Mouse (Mus musculus) midbrain, embryonic 16.5 days (tissue): ENCODE results near the gene Mrvi1. TPM values are rescaled to one million over a fixed set of nuclear protein-coding genes. Genes with fewer than 3 reads are reported as not detected.

ENCODE experiments used
- ATAC-seq: fragments of 200-750 bp; cut with Nextera tagmentation; 2 replicates; pipeline ENCODE4 v1.8.0; 2017; ENCODE audit warnings: moderate TSS enrichment
- H3K27ac ChIP-seq: fragments of 300-500 bp; sonication (generic); 2 replicates; pipeline ENCODE4 v1.5.1; 2014; ENCODE audit warnings: mild to moderate bottlenecking, low read length, mixed read lengths
- H3K27me3 ChIP-seq: fragments of 300-500 bp; sonication (generic); 2 replicates; pipeline ENCODE4 v1.6.1; 2014; ENCODE audit warnings: low read depth, low read length, mixed read lengths; ENCODE audit not compliant: control insufficient read depth, insufficient read depth
- H3K36me3 ChIP-seq: fragments of 300-500 bp; sonication (generic); 2 replicates; pipeline ENCODE4 v1.6.1; 2014; ENCODE audit warnings: mild to moderate bottlenecking, low read length, moderate library complexity, mixed read lengths; ENCODE audit not compliant: control insufficient read depth, insufficient read depth
- H3K4me1 ChIP-seq: fragments of 300-500 bp; sonication (generic); 2 replicates; pipeline ENCODE4 v1.6.1; 2014; ENCODE audit warnings: mild to moderate bottlenecking, low read length, mixed read lengths; ENCODE audit not compliant: control insufficient read depth, insufficient read depth
- H3K4me2 ChIP-seq: fragments of 300-500 bp; sonication (generic); 2 replicates; pipeline ENCODE4 v1.6.1; 2014; ENCODE audit warnings: mild to moderate bottlenecking, low read length, mixed read lengths
- H3K4me3 ChIP-seq: fragments of 300-500 bp; sonication (generic); 2 replicates; pipeline ENCODE4 v1.5.1; 2014; ENCODE audit warnings: low read depth, mild to moderate bottlenecking, low read length, moderate library complexity, mixed read lengths
- H3K9ac ChIP-seq: fragments of 300-500 bp; sonication (generic); 2 replicates; pipeline ENCODE4 v1.6.1; 2014; ENCODE audit warnings: low read depth, low read length, mixed read lengths
- H3K9me3 ChIP-seq: fragments of 300-500 bp; sonication (generic); replicated peaks from 2 replicates; pipeline ENCODE4 v1.6.1; 2014; ENCODE audit warnings: mild to moderate bottlenecking, low read length, mixed read lengths; ENCODE audit not compliant: control insufficient read depth, poor library complexity, severe bottlenecking
- WGBS: fragments of 180-500 bp; shearing (Covaris S2); extraction: QIAGEN DNeasy Blood & Tissue Kit; methylation state at CpG from one replicate; pipeline ENCODE4 v1.1.7; 2014; 5-methylcytosine and 5-hydroxymethylcytosine counted together
- polyA plus RNA-seq: library from polyadenylated mRNA; unstranded; fragments of >200 nt; fragmentation: Nextera tagmentation; extraction: Ambion mirVana; gene quantifications from 2 replicates; pipeline ENCODE4 v1.2.1, GENCODE M21; 2015

Gene Mrvi1
- polyA plus RNA-seq, 1 experiment from 2014 or later: 0.77 TPM

DNA sequence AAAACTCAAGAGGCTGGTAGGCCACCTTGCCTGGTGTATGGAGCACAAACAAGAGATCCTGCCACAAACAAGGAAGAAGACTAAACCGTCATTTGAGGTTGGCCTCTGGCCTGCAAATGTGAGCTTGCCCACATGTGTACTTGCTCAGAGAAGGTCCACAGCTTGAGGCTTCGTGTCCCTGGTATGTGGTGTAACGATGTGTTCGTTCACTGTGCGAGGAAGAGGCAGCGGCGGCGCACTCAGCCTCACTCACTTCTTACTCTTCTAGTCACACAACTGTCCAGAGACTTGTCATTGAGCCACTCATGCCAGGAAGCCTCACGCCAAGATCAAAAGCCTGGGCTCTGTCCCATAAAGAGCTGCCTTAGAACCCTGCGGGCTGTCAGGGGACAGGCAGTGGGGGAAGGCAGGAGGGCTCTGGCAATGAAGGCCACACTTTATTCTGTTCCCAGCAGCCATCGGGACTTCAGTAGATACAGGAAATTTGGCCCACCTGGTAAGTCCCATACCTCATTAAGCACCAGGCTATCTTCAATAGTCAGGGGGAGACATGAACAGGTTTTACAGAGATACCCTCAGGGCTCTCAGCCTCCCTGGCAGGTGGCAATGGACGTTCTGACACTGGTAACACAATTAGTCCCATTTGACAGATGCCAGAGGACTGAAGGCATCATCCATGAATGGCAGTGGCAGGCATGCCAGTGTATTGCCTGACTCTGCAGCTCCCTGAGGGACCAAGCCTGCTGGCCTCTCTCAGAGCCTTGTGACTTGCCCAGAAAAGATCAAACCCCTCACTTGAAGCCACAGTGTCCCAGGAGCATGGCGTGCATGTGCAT lies 32.3 kb downstream of the Mrvi1 start:
- H3K4me1 ChIP-seq: no peaks in the 10 kb centered on the region
- H3K27ac ChIP-seq: no peak overlapping the region
- no peaks in the 10 kb centered on the region for H3K9me3 ChIP-seq
- no peaks in the 10 kb centered on the region for H3K27me3 ChIP-seq
- H3K4me3 ChIP-seq: no peak overlapping the region
- no peak overlapping the region for H3K4me2 ChIP-seq
- no peaks in the 10 kb centered on the region for H3K36me3 ChIP-seq
- 78% methylated on average over 13 of the region's 13 CpGs for WGBS
- no peak for ATAC-seq
- H3K9ac ChIP-seq: no peak overlapping the region

DNA sequence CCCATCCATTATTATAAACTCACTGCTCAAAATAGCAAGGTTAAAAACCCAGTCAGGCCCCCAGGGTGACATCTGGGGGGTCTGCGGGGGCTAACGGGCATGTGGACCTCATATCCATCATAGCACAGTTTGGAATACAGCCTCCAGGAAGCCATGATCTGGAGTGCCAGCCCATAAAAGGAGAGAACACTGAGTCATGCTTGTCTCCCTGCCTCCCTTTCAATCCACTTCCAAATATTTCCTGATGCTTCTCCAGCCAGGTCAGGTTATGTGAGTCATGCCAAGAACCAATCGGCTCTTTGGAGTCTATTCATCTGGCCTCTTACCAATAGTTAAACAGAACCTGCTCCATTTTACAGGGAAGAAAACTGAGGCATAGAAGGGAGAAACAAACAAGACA lies 33.7 kb downstream of the Mrvi1 start:
- H3K9me3 ChIP-seq: no peaks in the 10 kb centered on the region
- no peak overlapping the region for H3K9ac ChIP-seq
- H3K27ac ChIP-seq: no peak overlapping the region
- H3K4me2 ChIP-seq: no peak overlapping the region
- H3K36me3 ChIP-seq: no peaks in the 10 kb centered on the region
- ATAC-seq: no peak
- WGBS: 95% methylated on average over 3 of the region's 3 CpGs
- no peak overlapping the region for H3K4me3 ChIP-seq
- H3K4me1 ChIP-seq: no peaks in the 10 kb centered on the region
- no peaks in the 10 kb centered on the region for H3K27me3 ChIP-seq

DNA sequence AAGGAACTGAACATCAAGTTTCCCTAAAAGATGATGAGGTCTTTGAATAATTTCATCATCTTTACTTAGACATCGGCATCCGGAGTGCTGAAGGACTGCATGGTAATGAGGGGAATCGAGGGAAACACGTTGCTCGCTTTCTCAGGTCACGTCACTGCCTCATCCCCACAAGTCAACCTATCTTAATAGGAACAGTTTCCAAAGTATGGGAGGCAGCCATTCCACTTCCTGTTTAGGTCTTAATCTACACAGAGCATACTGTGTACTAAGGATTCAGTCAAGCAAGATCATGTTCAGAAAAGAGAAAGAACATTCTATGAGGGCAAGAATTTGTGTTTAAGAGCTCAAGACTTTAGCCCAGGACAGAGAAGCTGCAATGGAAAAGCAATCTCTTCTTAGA lies 34.6 kb downstream of the Mrvi1 start:
- Histone ChIP-seq H3K9ac (no peak overlapping the region), H3K4me3 (no peak overlapping the region), H3K36me3 (no peaks in the 10 kb centered on the region), H3K27ac (no peak overlapping the region), H3K9me3 (no peaks in the 10 kb centered on the region), H3K27me3 (no peaks in the 10 kb centered on the region), H3K4me2 (no peak overlapping the region), H3K4me1 (no peaks in the 10 kb centered on the region)
- WGBS: 93% methylated on average over 6 of the region's 6 CpGs
- ATAC-seq: no peak

DNA sequence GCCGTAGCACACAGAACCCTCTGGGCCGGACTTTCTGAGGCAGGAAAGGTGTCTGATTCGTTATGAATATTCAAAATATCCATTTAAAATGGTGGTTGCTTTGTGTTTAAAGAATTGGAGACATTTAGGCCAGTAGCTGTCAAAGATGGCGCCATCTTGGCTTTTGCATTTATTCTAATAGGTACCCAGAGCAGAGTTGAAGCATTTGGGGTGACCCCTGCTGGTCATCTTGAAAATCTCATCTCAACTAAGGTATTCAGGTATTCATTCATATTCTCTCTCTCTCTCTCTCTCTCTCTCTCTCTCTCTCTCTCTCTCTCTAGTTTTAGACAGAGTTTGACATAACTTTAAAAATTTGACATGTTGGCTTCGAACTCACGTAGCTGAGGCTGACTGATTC lies 35.5 kb downstream of the Mrvi1 start:
- Histone ChIP-seq H3K27ac (no peak overlapping the region), H3K9ac (no peak overlapping the region), H3K4me3 (no peak overlapping the region), H3K36me3 (no peaks in the 10 kb centered on the region), H3K4me2 (no peak overlapping the region), H3K4me1 (no peaks in the 10 kb centered on the region), H3K27me3 (no peaks in the 10 kb centered on the region), H3K9me3 (no peaks in the 10 kb centered on the region)
- WGBS: 76% methylated on average over 6 of the region's 6 CpGs
- no peak for ATAC-seq

DNA sequence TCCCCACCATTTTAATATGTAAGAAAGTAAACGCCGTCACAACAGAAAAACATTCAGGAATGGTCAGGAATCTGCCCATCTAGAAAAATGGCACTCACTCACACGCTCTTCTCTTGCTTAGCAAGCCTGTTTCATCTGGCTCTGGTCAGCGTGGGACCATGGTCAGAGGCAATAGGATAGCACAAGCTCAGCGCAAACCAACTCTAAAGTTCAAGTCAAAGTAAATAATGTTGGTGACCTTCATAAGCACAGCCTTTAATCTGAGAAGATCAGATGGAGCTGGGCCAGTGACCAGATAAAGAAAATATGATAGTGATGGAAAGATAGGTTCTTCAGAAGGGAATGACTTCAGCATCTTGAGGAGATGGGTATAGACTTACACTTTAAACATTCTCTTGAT lies 37.9 kb downstream of the Mrvi1 start:
- no peaks in the 10 kb centered on the region for H3K9me3 ChIP-seq
- WGBS: 87% methylated on average over 5 of the region's 5 CpGs

DNA sequence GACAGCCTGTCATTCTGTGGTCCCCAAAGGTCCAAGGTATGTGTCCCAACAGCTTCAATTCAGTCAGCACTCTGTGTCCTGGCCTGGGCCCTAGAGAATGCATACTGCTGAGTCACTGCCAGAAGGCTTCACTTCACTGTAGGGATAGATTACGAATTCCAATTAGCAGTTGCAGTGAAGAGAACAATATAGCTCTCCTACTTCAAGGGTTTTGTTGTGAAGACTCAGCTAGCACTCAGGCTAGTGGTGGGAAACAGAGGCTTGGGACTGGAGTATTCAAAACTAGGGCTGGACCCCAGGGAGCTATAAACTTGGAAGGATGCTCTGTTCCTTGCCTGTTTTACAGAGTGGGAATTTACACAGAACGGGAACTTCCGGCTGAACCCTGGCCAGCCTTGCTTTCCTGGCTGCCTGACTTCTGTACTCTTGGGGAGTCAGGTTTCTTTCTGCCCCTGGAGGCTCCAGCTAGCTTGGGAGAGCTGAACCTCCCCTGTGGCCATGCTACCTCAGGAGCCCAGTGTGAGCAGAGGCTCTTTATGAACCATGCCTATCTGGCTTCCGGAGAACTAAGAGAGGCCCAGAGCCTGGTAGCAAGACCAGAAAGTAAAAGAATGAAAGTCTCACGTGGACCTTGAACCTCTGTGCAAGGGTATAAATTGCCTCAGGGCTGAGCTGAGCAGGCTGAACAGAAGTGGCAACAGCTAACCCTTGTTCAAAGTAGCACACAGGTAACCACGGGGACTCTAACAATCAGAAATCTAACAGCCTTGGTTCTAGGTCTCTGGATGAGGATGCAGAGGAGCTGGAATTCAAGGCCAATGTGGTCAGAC lies 40.3 kb downstream of the Mrvi1 start:
- 59% methylated on average over 6 of the region's 6 CpGs for WGBS
- no peak overlapping the region for H3K9ac ChIP-seq
- no peaks in the 10 kb centered on the region for H3K9me3 ChIP-seq
- no peaks in the 10 kb centered on the region for H3K4me1 ChIP-seq
- H3K4me2 ChIP-seq: no peak overlapping the region
- no peak for ATAC-seq
- H3K4me3 ChIP-seq: no peak overlapping the region
- no peaks in the 10 kb centered on the region for H3K36me3 ChIP-seq
- H3K27ac ChIP-seq: no peak overlapping the region
- H3K27me3 ChIP-seq: no peaks in the 10 kb centered on the region

More for the DNA sequence above, 37.9 kb downstream of the Mrvi1 start:
- Histone ChIP-seq H3K9ac (no peak overlapping the region), H3K27ac (no peak overlapping the region), H3K27me3 (no peaks in the 10 kb centered on the region), H3K4me3 (no peak overlapping the region), H3K4me2 (no peak overlapping the region), H3K36me3 (no peaks in the 10 kb centered on the region), H3K4me1 (no peaks in the 10 kb centered on the region)
- ATAC-seq: no peak

DNA sequence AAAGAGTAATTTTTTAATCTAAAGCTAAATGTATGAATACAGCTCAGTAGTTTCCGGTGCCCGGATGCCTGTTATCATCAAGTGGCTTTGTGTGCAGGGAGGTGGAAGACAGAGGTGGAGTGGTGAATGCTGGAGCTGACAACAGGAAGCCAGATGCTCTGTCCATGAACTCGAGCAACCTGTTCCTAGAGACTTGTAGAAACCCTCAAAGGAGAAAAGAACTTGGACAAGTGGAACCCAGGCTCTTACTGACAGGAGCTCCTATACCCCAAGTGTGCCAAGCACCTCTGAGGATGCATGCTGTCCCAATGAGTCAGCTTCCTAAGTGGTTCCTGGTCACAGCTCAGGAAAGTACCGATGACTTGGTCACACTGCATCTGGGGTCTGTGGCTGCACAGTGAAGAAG lies 41.1 kb downstream of the Mrvi1 start:
- no peaks in the 10 kb centered on the region for H3K9me3 ChIP-seq
- H3K4me2 ChIP-seq: no peak overlapping the region
- WGBS: 86% methylated on average over 4 of the region's 4 CpGs
- ATAC-seq: no peak
- no peaks in the 10 kb centered on the region for H3K27me3 ChIP-seq
- no peak overlapping the region for H3K4me3 ChIP-seq
- H3K27ac ChIP-seq: no peak overlapping the region
- H3K4me1 ChIP-seq: no peaks in the 10 kb centered on the region
- H3K36me3 ChIP-seq: no peaks in the 10 kb centered on the region
- no peak overlapping the region for H3K9ac ChIP-seq

DNA sequence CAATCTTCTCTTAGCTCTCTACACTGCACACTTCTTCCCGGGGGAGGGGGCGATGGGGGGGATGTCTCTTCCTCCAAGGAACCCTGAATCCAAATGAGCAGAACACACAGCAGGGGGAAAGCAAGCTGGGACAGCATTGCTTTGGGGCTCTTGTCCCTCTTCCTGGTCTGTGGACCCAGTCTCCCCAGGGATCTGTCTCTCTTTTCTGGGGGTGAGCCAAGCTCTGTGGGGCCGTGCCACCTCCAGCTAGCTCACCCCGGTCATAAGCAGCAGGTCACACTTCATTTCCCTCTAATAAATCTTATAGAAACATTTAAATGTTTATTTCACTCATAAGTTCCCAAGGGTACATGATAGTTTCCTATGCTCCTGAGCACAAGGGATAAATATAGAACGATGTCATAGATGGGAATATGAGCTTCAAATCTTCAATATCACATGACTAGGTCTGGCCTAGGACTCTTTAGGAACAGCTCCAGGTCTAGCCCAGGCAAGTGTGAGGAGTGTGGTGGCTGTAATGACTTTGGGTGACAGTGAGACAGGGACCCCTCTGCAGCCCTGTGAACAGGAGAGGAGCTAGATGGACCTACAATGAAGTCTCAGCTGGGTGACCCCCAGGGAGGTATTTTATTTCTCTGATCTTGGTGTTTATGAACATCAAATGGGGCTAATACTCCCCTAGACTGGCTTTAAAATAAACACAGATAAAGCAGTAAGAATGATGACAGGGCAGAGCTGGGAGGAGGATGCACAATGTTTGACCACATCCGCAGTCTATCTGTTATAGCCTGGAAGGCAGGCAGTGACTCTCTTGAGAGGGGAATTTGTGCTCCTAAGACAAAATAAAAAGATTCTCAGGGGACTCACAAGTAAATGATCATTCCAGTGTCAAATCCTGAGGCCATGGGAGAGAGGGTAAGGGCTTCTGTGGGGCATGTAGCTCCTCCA lies 46.2 kb downstream of the Mrvi1 start:
- ATAC-seq: no peak
- Histone ChIP-seq H3K27me3 (no peaks in the 10 kb centered on the region), H3K27ac (no peak overlapping the region), H3K4me2 (no peak overlapping the region), H3K36me3 (no peaks in the 10 kb centered on the region), H3K9ac (no peak overlapping the region), H3K4me1 (no peaks in the 10 kb centered on the region), H3K9me3 (no peaks in the 10 kb centered on the region), H3K4me3 (no peak overlapping the region)
- WGBS: 82% methylated on average over 6 of the region's 6 CpGs
